Mouse (Mus musculus): Measurements from ENCODE around the gene Calcoco1.

Gene Calcoco1

DNA sequence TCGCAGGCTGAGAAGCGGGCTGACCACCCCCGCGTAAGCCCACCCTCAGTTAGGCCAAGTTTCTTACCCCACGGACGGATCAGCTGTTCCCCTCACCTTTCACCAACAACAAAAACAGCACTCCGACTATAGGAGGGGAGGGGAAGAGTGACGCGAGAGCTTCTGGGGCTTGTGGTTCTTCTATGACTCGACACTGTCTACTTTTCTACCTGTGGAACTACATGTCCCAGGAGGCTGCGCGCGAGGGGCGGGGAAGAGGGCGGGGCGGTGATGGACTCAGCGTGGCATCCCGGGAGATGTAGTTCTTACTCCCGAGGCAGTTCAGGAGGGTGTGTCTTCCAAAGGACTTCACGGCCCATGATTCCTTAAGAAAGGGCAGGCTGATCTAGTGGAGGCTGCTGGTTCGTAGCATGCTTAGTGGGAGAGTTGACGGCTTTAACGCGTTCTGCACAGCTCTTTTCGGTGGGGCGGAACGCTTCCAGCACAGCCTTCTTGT lies at the start of gene Calcoco1:
TSS of gene Calcoco1 (minus strand) at position 199 of the 496 bp plus-strand sequence.
- DNase-seq (ENCODE audit: low read depth in 2 of 2, low spot score in 2 of 2) = peak; percentile 88 to 91

GRCm38 (mm10) chr15:102770866-102771265 lies 48.9 kb upstream of the Calcoco1 start:
- no peak for DNase-seq (ENCODE audit: low read depth in 2 of 2, low spot score in 2 of 2)

- no peak for DNase-seq (ENCODE audit: low read depth in 2 of 2, low spot score in 2 of 2)
Measured at GRCm38 (mm10) chr15:102765207-102765606, 43.2 kb upstream of the Calcoco1 start.

GRCm38 (mm10) chr15:102761745-102762378 lies 39.9 kb upstream of the Calcoco1 start:
- DNase-seq (ENCODE audit: low read depth in 2 of 2, low spot score in 2 of 2) = no peak

- DNase-seq (ENCODE audit: low read depth in 2 of 2, low spot score in 2 of 2) = no peak
Measured at GRCm38 (mm10) chr15:102757686-102758085, 35.7 kb upstream of the Calcoco1 start.

DNA sequence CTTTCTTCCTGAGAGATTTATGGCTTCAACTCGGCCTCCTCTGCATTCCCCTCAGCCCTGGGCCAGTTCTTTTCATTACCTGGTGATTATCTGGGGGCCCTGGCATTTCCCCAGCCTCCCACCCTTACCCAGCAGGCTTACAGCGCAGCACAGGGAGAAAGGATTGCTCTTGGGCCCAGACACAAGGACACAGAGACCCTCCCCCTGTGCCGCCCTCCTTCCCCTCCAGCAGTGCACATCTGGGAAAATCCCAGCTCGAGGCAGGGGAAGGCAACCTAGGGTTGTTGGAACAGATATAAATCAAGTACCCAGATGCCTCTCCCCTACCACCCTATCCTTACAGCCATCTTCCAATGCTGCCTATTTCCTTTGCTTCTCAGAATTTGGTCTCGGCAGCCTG lies 33.1 kb upstream of the Calcoco1 start:
- no peak for DNase-seq (ENCODE audit: low read depth in 2 of 2, low spot score in 2 of 2)

DNA sequence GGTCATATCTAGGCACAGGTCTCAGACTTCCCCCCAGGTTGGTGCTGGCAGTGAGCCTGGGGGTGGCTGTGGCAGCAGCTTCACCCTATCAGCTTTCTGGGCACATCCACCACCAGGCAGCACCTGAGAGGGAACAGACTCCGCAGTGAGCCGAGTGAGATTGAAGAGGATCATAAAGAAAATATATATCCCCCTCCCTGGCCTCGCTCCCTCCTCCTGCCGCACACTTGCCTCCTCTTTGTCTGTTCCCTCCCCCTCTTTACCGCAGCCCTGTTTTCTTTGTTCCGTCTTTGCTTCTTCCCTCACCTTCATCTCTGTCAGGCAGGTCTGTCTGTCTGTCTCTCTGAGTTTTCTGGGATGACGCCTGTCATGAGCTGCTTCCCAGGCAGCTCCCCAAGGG lies 32.4 kb upstream of the Calcoco1 start:
- no peak for DNase-seq (ENCODE audit: low read depth in 2 of 2, low spot score in 2 of 2)

GRCm38 (mm10) chr15:102753170-102753569 lies 31.2 kb upstream of the Calcoco1 start:
- peak; percentile 36 to 49 for DNase-seq (ENCODE audit: low read depth in 2 of 2, low spot score in 2 of 2)

DNA sequence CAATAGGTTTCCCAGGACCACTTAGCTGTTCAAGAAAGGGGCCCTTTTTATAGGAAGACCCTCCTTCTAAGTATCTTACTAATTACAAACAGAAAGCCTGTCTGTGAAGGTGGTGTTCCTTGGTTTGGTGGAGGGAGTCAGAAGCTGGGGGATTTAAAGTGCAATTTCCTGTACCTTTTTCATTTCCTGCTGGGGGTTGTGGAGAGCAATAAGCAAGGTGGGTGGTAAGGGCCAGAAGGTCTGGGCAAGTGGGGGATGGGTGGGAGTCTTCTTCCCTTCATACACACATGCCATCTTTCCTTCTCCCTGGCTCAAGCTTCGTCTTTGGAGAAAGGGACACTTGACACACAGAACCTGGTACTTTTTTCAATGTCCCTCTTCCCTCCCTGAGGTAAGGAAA lies 30.2 kb upstream of the Calcoco1 start:
- no peak for DNase-seq (ENCODE audit: low read depth in 2 of 2, low spot score in 2 of 2)

DNA sequence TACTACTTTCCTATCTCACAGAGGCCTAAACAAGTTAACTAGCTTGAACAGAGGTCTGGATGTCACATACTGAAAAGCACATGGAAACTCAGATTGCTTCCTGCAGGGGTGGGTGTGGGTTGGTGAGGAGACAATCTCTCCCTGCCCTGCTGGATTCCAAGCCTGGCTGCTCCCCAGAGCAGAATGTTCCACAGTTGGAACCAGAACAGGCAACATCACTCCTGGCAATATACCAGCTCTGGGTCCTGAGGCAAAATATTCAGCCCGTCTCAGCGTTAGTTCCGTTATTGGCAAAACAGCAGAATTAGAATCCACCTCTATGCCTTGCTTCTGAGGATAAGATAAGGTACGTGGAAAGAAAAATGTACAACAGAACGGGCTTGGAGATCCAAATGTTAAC lies 28.3 kb upstream of the Calcoco1 start:
- no peak for DNase-seq (ENCODE audit: low read depth in 2 of 2, low spot score in 2 of 2)

GRCm38 (mm10) chr15:102749103-102749502 lies 27.1 kb upstream of the Calcoco1 start:
- no peak for DNase-seq (ENCODE audit: low read depth in 2 of 2, low spot score in 2 of 2)

GRCm38 (mm10) chr15:102747853-102748252 lies 25.9 kb upstream of the Calcoco1 start:
- DNase-seq (ENCODE audit: low read depth in 2 of 2, low spot score in 2 of 2) = no peak

GRCm38 (mm10) chr15:102747286-102747640 lies 25.3 kb upstream of the Calcoco1 start:
- DNase-seq (ENCODE audit: low read depth in 2 of 2, low spot score in 2 of 2) = no peak

DNA sequence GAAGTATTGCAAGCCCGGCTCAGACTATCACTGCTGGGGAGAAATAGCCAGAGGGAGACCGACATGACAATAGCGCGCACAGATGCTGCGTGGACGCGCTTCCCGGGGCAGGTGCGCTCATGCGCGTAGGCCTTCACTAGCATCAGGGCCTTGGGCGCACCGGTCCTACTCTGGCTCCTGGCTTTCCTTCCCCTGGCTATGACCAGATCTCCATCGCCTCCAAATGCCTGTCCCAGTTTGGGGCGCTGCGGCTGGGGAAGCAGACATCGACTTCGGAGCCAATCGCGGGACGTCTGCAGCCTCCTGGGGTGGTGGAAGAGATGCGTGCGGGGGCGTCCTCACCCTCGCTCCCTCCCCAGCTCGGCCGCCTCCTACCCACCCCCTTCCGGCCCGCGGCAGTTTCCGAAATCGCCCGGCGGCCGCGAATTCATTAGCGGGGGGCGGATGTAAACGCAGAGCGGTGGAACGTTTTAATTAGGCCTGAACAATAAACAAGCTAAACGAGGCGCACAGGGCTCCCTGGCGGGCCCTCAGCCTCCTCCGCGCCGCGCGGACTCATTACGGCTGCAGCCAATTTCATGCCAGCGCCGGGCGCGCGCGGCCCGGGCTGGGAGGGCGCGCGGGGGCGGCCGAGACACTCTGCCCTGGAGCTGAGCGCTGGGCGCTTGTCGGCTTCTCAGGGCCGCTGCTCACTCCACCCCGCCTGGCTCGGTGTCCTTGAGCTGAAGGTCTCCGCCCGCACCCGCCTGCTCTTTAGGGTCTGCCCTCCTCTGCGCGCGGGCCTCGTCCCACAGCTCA lies 24.7 kb upstream of the Calcoco1 start:
- DNase-seq (ENCODE audit: low read depth in 2 of 2, low spot score in 2 of 2) = no peak

DNA sequence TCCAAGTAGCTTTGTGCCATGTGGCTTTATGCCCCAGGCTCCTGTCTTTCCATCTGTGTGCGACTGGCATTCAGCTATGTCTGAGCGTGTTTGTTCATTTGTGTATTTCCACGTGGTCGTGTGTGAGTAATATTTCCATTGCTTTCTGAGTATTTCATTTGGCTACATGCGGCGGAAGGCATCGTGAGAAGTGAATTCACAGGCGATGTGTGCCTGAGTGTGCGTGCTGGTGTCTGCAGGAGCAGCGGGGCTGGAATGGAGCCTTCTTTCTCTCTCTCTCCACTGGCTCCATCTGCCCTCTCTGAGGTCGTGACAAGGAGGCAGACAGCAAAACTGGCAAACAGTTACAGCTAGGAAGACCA lies 24.1 kb upstream of the Calcoco1 start:
- DNase-seq (ENCODE audit: low read depth in 2 of 2, low spot score in 2 of 2) = no peak

DNA sequence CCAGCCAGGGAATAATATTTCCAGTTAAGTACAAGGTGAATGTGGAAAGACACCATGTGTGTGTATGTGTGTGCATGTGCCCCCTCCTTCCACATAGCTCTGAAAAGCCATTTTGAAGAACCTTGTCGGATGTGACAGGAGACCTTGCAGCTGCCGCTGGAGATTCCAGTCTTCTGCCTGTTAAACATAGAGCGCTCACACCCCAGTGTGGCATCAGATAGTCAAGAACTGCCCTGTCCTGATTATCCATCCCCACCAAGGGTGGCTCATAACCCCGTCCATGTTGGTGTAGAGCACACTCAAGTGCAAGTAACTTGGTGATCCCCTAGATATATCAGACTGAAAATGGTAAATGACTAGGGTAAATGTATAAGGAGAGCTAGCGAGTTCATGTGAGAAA lies 23.4 kb upstream of the Calcoco1 start:
- DNase-seq (ENCODE audit: low read depth in 2 of 2, low spot score in 2 of 2) = no peak

DNA sequence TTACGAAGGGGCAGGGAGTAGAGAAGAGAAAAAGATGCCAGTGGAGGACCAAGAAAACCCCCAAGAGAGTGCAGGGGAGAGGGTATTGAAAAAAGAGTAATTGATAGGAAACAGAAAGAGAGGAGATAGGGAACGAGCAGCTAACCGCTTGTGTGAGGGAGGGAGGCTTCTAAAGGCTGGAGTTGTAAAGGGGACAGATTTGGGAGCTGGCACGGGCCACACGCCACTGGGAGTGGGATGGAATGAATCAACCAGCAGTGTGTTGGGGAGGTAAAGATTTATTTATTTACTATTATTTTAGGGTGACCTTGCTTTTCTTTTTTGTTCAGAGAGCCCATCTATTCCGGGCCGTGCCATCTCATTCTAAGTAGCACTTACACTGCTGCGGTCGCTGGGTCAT lies 22.9 kb upstream of the Calcoco1 start:
- DNase-seq (ENCODE audit: low read depth in 2 of 2, low spot score in 2 of 2) = no peak

DNA sequence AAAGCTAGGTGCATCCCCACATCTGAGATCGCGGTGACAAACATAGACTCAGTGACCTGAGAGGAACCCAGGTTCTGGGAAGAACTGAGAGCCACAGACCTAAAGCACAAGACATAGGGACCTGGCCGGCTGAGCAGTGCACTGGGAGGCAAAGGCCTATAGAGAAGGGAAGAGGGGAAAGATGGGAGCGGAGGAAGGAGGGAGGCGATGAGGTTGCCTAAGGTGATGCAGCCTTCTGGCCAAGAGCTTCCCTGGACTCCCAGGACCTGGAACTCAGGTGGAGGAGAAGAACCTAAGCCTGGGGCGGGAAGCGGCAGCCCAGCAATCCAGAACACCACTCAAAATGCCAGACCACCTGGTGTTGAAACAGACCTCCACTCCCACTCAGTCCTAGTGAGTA lies 22.4 kb upstream of the Calcoco1 start:
- no peak for DNase-seq (ENCODE audit: low read depth in 2 of 2, low spot score in 2 of 2)

GRCm38 (mm10) chr15:102743996-102744395 lies 22.0 kb upstream of the Calcoco1 start:
- no peak for DNase-seq (ENCODE audit: low read depth in 2 of 2, low spot score in 2 of 2)

GRCm38 (mm10) chr15:102743196-102743595 lies 21.2 kb upstream of the Calcoco1 start:
- no peak for DNase-seq (ENCODE audit: low read depth in 2 of 2, low spot score in 2 of 2)

GRCm38 (mm10) chr15:102742589-102742988 lies 20.6 kb upstream of the Calcoco1 start:
- DNase-seq (ENCODE audit: low read depth in 2 of 2, low spot score in 2 of 2) = peak; percentile 86 to 92

DNA sequence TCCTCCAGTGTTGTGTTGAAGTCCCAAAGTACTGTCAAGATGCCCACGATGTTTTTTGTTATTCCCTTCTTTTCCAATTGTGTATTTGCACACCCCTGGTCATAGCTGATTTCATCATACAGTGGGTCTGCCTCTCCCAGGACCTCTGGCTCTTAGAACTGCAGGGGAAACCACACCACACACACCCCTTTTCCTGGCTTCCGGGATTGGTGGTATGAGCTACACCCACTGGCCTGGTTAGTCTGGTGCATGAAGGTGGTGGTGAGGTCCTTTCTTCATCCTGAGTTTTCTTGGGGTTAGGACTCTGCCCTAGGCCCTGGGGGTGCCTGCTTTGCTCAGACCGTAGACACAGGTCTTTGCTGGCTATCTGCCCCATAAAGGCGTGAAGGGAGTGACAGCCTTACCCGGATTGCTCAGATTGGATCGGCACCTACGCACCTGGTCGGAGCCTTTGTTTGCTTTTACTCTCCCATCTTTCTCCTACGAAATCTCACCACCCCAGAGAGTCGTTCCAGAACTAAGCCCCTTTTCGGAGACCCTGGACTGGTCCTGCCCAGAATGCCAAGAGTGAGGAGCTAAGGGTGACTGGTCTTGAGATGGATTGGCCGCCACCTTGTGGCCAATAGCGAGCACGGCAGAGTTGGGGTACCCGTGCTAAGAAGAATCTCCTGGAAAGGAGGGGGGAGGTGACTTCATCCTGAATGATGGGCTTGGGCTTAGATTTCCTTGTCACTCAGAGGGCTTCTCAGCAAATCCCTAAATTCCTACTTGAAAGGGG lies 17.7 kb upstream of the Calcoco1 start:
- no peak for DNase-seq (ENCODE audit: low read depth in 2 of 2, low spot score in 2 of 2)
